Mouse (Mus musculus) liver, embryonic 14.5 days (tissue): ENCODE measurements at regions not wholly inside any gene's neighbourhood (a gene's known extent, or its start where the extent isn't known, plus 50 kb on each side); places are given as distances from the start of the nearest gene placed in this dataset.

Source experiments
- ATAC-seq: fragments of 200-750 bp; cut with Nextera tagmentation; 2 replicates; pipeline ENCODE4 v1.8.0; 2017; ENCODE audit warnings: moderate number of reproducible peaks, mild to moderate bottlenecking, moderate library complexity; ENCODE audit not compliant: insufficient read depth
- DNase-seq, 3 experiments: peaks; one replicate each; pipeline ENCODE4 v3.0.0-alpha.2; 2012 to 2013; ENCODE audit warnings: low read depth in 3 of 3, low spot score in 3 of 3
- H3K27ac ChIP-seq: fragments of 300-500 bp; sonication (generic); 2 replicates; pipeline ENCODE4 v1.5.1; 2014; ENCODE audit warnings: moderate library complexity, mild to moderate bottlenecking, control low read depth, inconsistent platforms
- H3K27me3 ChIP-seq: fragments of 300-500 bp; sonication (generic); 2 replicates; pipeline ENCODE4 v1.6.1; 2014; ENCODE audit warnings: mild to moderate bottlenecking, low read length, moderate library complexity; ENCODE audit not compliant: control insufficient read depth, insufficient read depth
- H3K36me3 ChIP-seq: fragments of 300-500 bp; sonication (generic); replicated peaks from 2 replicates; pipeline ENCODE4 v1.6.1; 2014; ENCODE audit warnings: low read depth; ENCODE audit not compliant: control insufficient read depth, insufficient read depth
- H3K4me1 ChIP-seq, 2 experiments: fragments of 200-500 bp in 1 of 2; fragments of 300-500 bp in 1 of 2; sonication (generic) in 1 of 2; replicated peaks; 2 replicates each; pipeline ENCODE4 v1.6.1; 2012 to 2014; ENCODE audit warnings: antibody characterized with exemption in 1 of 2, inconsistent platforms in 1 of 2, low read length in 1 of 2; ENCODE audit not compliant: control insufficient read depth in 2 of 2, insufficient read depth in 2 of 2
- H3K4me2 ChIP-seq: fragments of 300-500 bp; sonication (generic); 2 replicates; pipeline ENCODE4 v1.6.1; 2014; ENCODE audit warnings: low read depth, mild to moderate bottlenecking, control low read depth, moderate library complexity
- H3K4me3 ChIP-seq, 2 experiments: fragments of 200-500 bp in 1 of 2; fragments of 300-500 bp in 1 of 2; sonication (generic) in 1 of 2; 2 replicates each; pipeline ENCODE4 v1.5.1; 2012 to 2014; ENCODE audit warnings: low read depth in 2 of 2, low read length in 2 of 2, mild to moderate bottlenecking in 2 of 2, control low read depth in 1 of 2, inconsistent platforms in 1 of 2, moderate library complexity in 1 of 2; ENCODE audit not compliant: insufficient read depth in 1 of 2
- H3K9ac ChIP-seq: fragments of 300-500 bp; sonication (generic); replicated peaks from 2 replicates; pipeline ENCODE4 v1.6.1; 2014; ENCODE audit warnings: mild to moderate bottlenecking, control low read depth, moderate library complexity
- H3K9me3 ChIP-seq: fragments of 300-500 bp; sonication (generic); 2 replicates; pipeline ENCODE4 v1.6.1; 2016; ENCODE audit warnings: low read length, mixed read lengths; ENCODE audit not compliant: control insufficient read depth
- CTCF ChIP-seq: IDR thresholded peaks from 2 replicates; pipeline ENCODE4 v1.5.1; 2016; ENCODE audit warnings: antibody characterized with exemption, low read depth, control low read depth
- EP300 ChIP-seq: IDR thresholded peaks from 2 replicates; pipeline ENCODE4 v1.6.1; 2016; ENCODE audit warnings: antibody characterized with exemption, low read depth
- WGBS: fragments of 180-500 bp; shearing (Covaris S2); extraction: QIAGEN DNeasy Blood & Tissue Kit; methylation state at CpG from one replicate; pipeline ENCODE4 v1.1.7; 2014; ENCODE audit not compliant: insufficient replicate concordance; 5-methylcytosine and 5-hydroxymethylcytosine counted together

DNA sequence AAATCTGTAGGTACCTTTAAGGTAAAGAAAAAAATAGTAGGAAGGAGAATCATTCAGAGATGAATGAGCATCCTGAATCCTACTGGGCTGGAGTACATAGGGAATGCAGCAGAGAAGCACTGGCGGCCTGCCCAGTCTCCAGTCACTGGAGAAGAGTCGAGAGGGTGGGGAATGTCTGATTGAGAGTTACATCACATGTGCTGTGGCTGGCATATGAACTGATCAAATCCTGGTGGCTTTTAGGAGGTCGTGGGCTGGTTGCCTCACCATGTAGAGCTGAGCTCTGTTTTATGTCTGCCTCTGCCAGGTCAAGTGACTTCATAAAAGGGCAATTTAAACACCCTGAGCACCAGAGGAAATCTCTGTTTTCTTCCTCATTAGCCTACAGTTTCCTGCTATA, 783.9 kb upstream of the 4930452B06Rik start:
- Histone ChIP-seq H3K9ac (no peak overlapping the region), H3K9me3 (no peaks in the 10 kb centered on the region), H3K4me1 (no peaks in the 10 kb centered on the region), H3K27me3 (no peaks in the 10 kb centered on the region), H3K36me3 (no peaks in the 10 kb centered on the region), H3K27ac (no peak overlapping the region), H3K4me2 (no peak overlapping the region), H3K4me3 (no peak overlapping the region)
- TF ChIP-seq CTCF, result no peak
- no peak for TF ChIP-seq EP300
- WGBS, result 26% methylated on average over 3 of the region's 3 CpGs
- ATAC-seq (no peak), DNase-seq (no peak)

DNA sequence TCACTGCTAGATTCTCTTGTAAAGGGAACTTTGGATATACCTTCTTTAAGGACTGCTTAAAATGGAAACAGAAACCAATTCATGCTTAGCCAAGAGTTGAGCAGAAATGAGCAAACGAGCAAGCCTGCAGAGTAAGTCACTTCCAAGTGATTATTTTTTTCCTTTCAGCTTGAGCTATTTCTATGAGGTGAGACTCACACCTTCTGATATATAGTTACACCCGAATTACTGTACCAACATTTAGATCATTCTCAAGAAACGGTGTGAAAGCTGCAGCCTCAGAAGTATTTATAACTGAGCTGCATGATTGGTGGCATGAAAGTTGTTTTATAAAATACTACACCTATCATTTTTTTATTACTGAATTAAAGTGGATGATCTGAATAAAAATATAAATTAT, 771.9 kb upstream of the 4930452B06Rik start:
- ATAC-seq, result no peak
- H3K4me2 ChIP-seq, result no peak overlapping the region
- no peak for TF ChIP-seq EP300
- no peak for TF ChIP-seq CTCF
- no peaks in the 10 kb centered on the region for H3K27me3 ChIP-seq
- no peaks in the 10 kb centered on the region for H3K4me1 ChIP-seq
- 43% methylated on average over 3 of the region's 3 CpGs for WGBS
- no peaks in the 10 kb centered on the region for H3K9me3 ChIP-seq
- DNase-seq, result no peak
- no peaks in the 10 kb centered on the region for H3K36me3 ChIP-seq
- H3K27ac ChIP-seq, result no peak overlapping the region
- H3K4me3 ChIP-seq, result no peak overlapping the region
- no peak overlapping the region for H3K9ac ChIP-seq

DNA sequence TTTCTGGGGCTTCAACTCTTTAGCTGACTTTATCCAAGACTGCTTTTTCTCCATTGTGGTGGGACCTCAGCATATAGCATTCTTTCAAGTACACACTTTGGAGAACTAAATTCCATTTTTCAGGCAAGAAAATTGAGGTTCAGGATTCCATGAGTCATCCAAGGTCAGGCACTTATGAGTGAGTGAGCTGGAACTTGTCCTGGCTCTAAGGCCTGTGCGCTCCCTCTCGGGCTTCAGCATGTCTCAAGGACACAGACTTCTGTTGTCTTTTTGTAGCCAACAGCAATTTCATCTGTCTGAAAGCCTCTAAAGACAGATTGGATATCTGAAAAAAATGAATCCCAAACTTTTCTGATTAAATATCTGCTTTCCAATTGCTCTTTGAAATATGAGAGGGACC, 769.1 kb upstream of the 4930452B06Rik start:
- TF ChIP-seq CTCF (no peak), EP300 (no peak)
- Histone ChIP-seq H3K36me3 (no peaks in the 10 kb centered on the region), H3K27me3 (no peaks in the 10 kb centered on the region), H3K9me3 (no peaks in the 10 kb centered on the region), H3K27ac (no peak overlapping the region), H3K4me2 (no peak overlapping the region), H3K4me1 (no peaks in the 10 kb centered on the region), H3K4me3 (no peak overlapping the region), H3K9ac (no peak overlapping the region)
- DNase-seq (no peak), ATAC-seq (no peak)
- WGBS, result 67% methylated on average over 2 of the region's 2 CpGs

GRCm38 (mm10) chr14:9433081-9433590, 767.1 kb upstream of the 4930452B06Rik start:
- Histone ChIP-seq H3K27ac (no peak overlapping the region), H3K27me3 (no peaks in the 10 kb centered on the region), H3K9ac (no peak overlapping the region), H3K4me1 (no peaks in the 10 kb centered on the region), H3K36me3 (no peaks in the 10 kb centered on the region), H3K4me2 (no peak overlapping the region), H3K9me3 (no peaks in the 10 kb centered on the region), H3K4me3 (no peak overlapping the region)
- no peak for DNase-seq
- TF ChIP-seq CTCF (no peak), EP300 (no peak)
- ATAC-seq, result no peak
- 14% methylated on average over 1 of the region's 1 CpGs for WGBS

DNA sequence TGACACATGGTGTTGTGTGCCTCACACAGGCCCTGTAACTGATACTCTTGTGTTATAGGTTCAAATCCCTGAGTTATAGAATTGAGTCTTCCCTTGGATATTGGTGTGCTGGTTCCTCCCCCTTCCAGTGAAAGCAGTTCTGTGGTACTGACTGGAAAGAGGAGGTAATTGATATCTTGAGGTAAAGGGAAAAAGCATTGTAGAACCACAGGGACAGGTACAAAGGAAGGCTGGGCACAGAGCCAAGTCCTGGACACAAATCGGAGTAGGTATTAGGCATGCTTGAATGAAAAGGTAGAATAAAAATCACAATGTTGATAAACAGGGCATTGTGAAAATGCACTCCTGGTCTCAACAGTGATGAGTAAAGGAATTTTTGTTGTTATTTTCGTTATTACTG, 765.8 kb upstream of the 4930452B06Rik start:
- H3K27ac ChIP-seq, result no peak overlapping the region
- no peaks in the 10 kb centered on the region for H3K9me3 ChIP-seq
- H3K4me3 ChIP-seq, result no peak overlapping the region
- no peaks in the 10 kb centered on the region for H3K36me3 ChIP-seq
- no peaks in the 10 kb centered on the region for H3K4me1 ChIP-seq
- DNase-seq (no peak), ATAC-seq (no peak)
- 56% methylated on average over 2 of the region's 2 CpGs for WGBS
- no peak overlapping the region for H3K9ac ChIP-seq
- H3K27me3 ChIP-seq, result no peaks in the 10 kb centered on the region
- H3K4me2 ChIP-seq, result no peak overlapping the region
- TF ChIP-seq EP300, result no peak
